Mouse (Mus musculus) olfactory bulb, adult 2 months (tissue): ENCODE results near the gene Gm21304.
"Not testable (repeated sequence)": the region's sequence is repeated elsewhere in the genome, so short reads cannot be mapped to it uniquely, and the experiment has no call there.

Experiments used
- CTCF ChIP-seq: fragments of 200-500 bp; IDR thresholded peaks from 2 replicates; pipeline ENCODE4 v1.5.1; 2012; ENCODE audit warnings: low read depth, mild to moderate bottlenecking, low read length, moderate library complexity; ENCODE audit not compliant: insufficient read depth
- POLR2A ChIP-seq: fragments of 200-500 bp; IDR thresholded peaks from 2 replicates; pipeline ENCODE4 v1.6.1; 2012; ENCODE audit warnings: mild to moderate bottlenecking, low read depth, low read length, moderate library complexity; ENCODE audit not compliant: insufficient read depth

DNA sequence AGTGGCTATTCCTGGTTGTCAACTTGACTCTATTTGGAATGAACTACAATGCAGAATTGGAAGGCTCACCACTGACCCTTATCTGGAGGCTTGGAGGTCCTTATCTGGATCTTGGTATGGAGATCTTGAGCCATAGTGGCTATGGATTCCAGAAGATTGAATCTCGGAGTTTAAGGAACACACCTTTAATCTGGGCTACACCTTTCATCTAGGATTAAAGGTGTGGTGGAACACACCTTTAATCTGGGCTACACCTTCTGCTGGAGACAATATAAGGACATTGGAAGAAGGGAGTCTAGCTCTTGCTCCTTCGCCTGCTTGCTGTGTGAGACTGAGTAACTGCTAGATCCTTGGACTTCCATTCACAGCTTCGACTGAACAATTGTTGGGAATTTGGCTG is 17.1 kb upstream of the Gm21304 start, which contains the start of gene Gm6763:
- not testable (repeated sequence) for TF ChIP-seq POLR2A, CTCF
